Mouse (Mus musculus): Measurements from ENCODE around the gene Prrt2. TPM values are rescaled to one million over a fixed set of nuclear protein-coding genes. Genes with fewer than 3 reads are reported as not detected.

Gene Prrt2
- polyA plus RNA-seq, 1 experiment, result 600 TPM

DNA sequence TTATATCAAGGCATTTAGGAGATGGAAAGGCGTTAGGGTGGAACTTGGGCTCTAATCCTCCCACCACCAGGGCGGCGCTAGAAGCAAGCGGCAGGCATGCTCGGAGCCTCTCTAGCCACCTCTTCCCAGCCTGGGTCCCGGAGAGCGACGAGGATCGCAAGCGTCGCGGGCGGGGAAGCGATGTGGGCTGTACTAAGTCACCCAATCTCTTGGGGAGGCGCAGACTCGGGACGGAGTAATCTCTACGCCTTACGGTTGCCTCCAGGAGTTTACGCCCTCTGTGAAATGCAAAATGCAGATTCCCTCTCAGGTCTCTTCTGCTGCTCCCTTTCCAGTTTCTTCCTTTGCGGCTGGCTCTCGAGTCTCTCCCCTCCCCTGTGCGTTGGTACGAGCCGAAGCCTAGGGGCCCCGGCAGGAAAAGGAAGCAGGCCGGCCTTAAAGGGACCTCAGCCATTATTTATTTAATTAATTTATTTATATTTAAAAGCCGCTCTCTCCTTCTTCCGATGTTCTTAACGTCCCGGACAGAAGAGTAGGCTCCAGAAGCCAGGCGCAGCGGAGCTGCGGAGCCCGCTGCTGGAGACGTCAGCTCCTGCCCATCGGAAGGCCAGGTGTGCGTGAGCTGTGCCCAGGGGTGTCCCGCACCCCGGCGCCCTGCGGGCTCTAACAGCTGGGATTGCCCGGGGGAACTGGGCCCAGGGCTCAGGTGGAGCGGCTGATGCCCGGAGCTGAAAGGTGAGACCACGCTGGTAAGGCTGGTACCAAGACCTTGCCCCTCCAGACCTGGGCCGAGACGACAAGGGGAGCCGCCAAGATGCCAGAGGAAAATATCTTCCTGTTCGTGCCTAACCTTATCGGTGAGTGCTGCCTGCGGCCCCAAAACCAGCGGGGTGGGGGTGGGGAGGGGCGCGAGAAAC is 44.8 kb downstream of the Prrt2 start, which contains the start of gene Cdiptos:
Gene Cdiptos, minus strand, starts transcription at position 149 of the 917 bp plus-strand sequence.
- H3K4me1 ChIP-seq (ENCODE audit: control insufficient read depth, insufficient read depth, low read length), result peaks cover 14% of the 10 kb centered on the region
- H3K27me3 ChIP-seq (ENCODE audit: control insufficient read depth, insufficient read depth, low read length), result no peaks in the 10 kb centered on the region
- peak within 1 kb of the TSS; percentile 75 for H3K4me3 ChIP-seq (replicated peaks; ENCODE audit: insufficient read depth, low read depth, low read length)
- DNase-seq, result peak; percentile 95 to 97
- WGBS, result under 1% methylated on average over 55 of the region's 55 CpGs
- peak within 1 kb of the TSS; percentile 100 for H3K27ac ChIP-seq (ENCODE audit: insufficient read depth, low read length)
- no peak for TF ChIP-seq POLR2A (IDR thresholded peaks at IDR 0.05; ENCODE audit: borderline replicate concordance, insufficient read depth, low read length)
- peak; percentile 90 for TF ChIP-seq CTCF (IDR thresholded peaks at IDR 0.05; ENCODE audit: borderline replicate concordance, insufficient read depth, low read depth, low read length)

DNA sequence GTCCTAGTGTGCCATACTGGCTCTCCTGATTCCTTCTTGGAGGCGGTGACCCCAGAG is 45.3 kb downstream of the Prrt2 start, which contains the start of gene Cdipt:
Gene Cdipt, plus strand, starts transcription at position 22 of the 57 bp plus-strand sequence.
- peak within 1 kb of the TSS; percentile 100 for H3K27ac ChIP-seq (ENCODE audit: insufficient read depth, low read length)
- no peak for DNase-seq
- H3K4me1 ChIP-seq (ENCODE audit: control insufficient read depth, insufficient read depth, low read length), result peaks cover 14% of the 10 kb centered on the region
- no peaks in the 10 kb centered on the region for H3K27me3 ChIP-seq (ENCODE audit: control insufficient read depth, insufficient read depth, low read length)
- no peak for TF ChIP-seq CTCF (IDR thresholded peaks at IDR 0.05; ENCODE audit: borderline replicate concordance, insufficient read depth, low read depth, low read length)
- TF ChIP-seq POLR2A (IDR thresholded peaks at IDR 0.05; ENCODE audit: borderline replicate concordance, insufficient read depth, low read length), result no peak
- H3K4me3 ChIP-seq (replicated peaks; ENCODE audit: insufficient read depth, low read depth, low read length), result peak within 1 kb of the TSS; percentile 75
- WGBS, result 0% methylated on average over 1 of the region's 1 CpGs

DNA sequence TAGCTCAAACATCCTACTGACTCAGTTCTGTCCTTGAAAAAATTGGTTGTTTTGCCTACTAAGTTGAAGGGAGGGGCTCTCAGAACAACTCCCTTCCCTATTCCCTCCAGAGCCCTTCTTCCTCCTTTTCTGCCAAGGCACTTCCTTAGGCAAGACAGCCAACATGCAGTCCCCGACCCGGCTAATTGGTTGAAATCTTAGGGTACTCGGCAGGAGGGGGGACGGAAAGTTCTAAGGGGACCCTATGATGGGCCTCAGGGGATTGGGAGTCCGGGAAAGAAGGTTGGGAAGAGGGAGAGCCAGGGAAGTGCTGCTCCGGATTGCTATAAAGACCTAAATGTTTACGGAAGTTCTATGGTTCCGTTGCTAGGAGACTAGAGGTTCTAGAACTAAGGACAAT is 45.5 kb downstream of the Prrt2 start:
- H3K27ac ChIP-seq (ENCODE audit: insufficient read depth, low read length), result 0 out of 2 replicates have a peak overlapping the region, but pooled peaks have one; percentile 4
- peak overlapping the region; percentile 75 for H3K4me3 ChIP-seq (replicated peaks; ENCODE audit: insufficient read depth, low read depth, low read length)
- peaks cover 14% of the 10 kb centered on the region for H3K4me1 ChIP-seq (ENCODE audit: control insufficient read depth, insufficient read depth, low read length)
- no peak for TF ChIP-seq CTCF (IDR thresholded peaks at IDR 0.05; ENCODE audit: borderline replicate concordance, insufficient read depth, low read depth, low read length)
- no peak for TF ChIP-seq POLR2A (IDR thresholded peaks at IDR 0.05; ENCODE audit: borderline replicate concordance, insufficient read depth, low read length)
- DNase-seq, result peak in 1 of 2 experiments; percentile 39
- H3K27me3 ChIP-seq (ENCODE audit: control insufficient read depth, insufficient read depth, low read length), result no peaks in the 10 kb centered on the region
- WGBS, result 5% methylated on average over 8 of the region's 8 CpGs

Other genes with a start within 250 kb of the Prrt2 start
- 628 and 636 TPM in 2 replicates for gene Ypel3, start 244.3 kb downstream of the Prrt2 start, polyA plus RNA-seq (2012; rRNA removed)
- 2.2 TPM in 2 replicates for gene Tbx6, start 239.7 kb downstream of the Prrt2 start, polyA plus RNA-seq (2012; rRNA removed)
- gene Ppp4c, start 228.7 kb downstream of the Prrt2 start, polyA plus RNA-seq (2012; rRNA removed), result 110 and 119 TPM in 2 replicates
- 193 and 196 TPM in 2 replicates for gene Fam57b, start 223.5 kb downstream of the Prrt2 start, polyA plus RNA-seq (2012; rRNA removed)
- not detected in 2 replicates for gene 4930451I11Rik, start 189.6 kb downstream of the Prrt2 start, polyA plus RNA-seq (2012; rRNA removed)
- 9.7 and 12.1 TPM in 2 replicates for gene Doc2a, start 173.8 kb downstream of the Prrt2 start, polyA plus RNA-seq (2012; rRNA removed)
- gene Hirip3, start 159.2 kb downstream of the Prrt2 start, polyA plus RNA-seq (2012; rRNA removed), result 60.9 and 63.1 TPM in 2 replicates
- 67.3 and 67.6 TPM in 2 replicates for gene Ino80e, start 158.8 kb downstream of the Prrt2 start, polyA plus RNA-seq (2012; rRNA removed)
- gene Taok2, start 136.5 kb downstream of the Prrt2 start, polyA plus RNA-seq (2012; rRNA removed), result 107 and 108 TPM in 2 replicates
- 29.8 and 37.5 TPM in 2 replicates for gene Tmem219, start 98.3 kb downstream of the Prrt2 start, polyA plus RNA-seq (2012; rRNA removed)
- 130 and 140 TPM in 2 replicates for gene Kctd13, start 92.3 kb downstream of the Prrt2 start, polyA plus RNA-seq (2012; rRNA removed)
- gene Asphd1, start 71.6 kb downstream of the Prrt2 start, polyA plus RNA-seq (2012; rRNA removed), result 41.8 and 42.4 TPM in 2 replicates
- gene Sez6l2, start 70.6 kb downstream of the Prrt2 start, polyA plus RNA-seq (2012; rRNA removed), result 359 and 364 TPM in 2 replicates
- 255 and 281 TPM in 2 replicates for gene Cdipt, start 45.3 kb downstream of the Prrt2 start, polyA plus RNA-seq (2012; rRNA removed)
- 0.92 and 1.1 TPM in 2 replicates for gene Cdiptos, start 45.1 kb downstream of the Prrt2 start, polyA plus RNA-seq (2012; rRNA removed)
- 19.9 and 21.0 TPM in 2 replicates for gene Mvp, start 6.6 kb downstream of the Prrt2 start, polyA plus RNA-seq (2012; rRNA removed)
- gene Pagr1b, start 4.7 kb downstream of the Prrt2 start, polyA plus RNA-seq (2012; rRNA removed), result 2.8 and 5.2 TPM in 2 replicates
- 91.6 and 105 TPM in 2 replicates for gene Pagr1a, start 3.9 kb downstream of the Prrt2 start, polyA plus RNA-seq (2012; rRNA removed)
- 362 and 365 TPM in 2 replicates for gene Gm42742, start 114 bp downstream of the Prrt2 start, polyA plus RNA-seq (2012; rRNA removed)
- 198 and 213 TPM in 2 replicates for gene Maz, start 5.8 kb upstream of the Prrt2 start, polyA plus RNA-seq (2012; rRNA removed)
- 7.7 and 9.1 TPM in 2 replicates for gene Kif22, start 21.3 kb upstream of the Prrt2 start, polyA plus RNA-seq (2012; rRNA removed)
- 0.34 TPM in 1 of 2 replicates, not detected in the other for gene Zg16, start 66.1 kb upstream of the Prrt2 start, polyA plus RNA-seq (2012; rRNA removed)
- 1.4 and 2.1 TPM in 2 replicates for gene AI467606, start 70.1 kb upstream of the Prrt2 start, polyA plus RNA-seq (2012; rRNA removed)
- 2.1 and 2.2 TPM in 2 replicates for gene Qprt, start 101.0 kb upstream of the Prrt2 start, polyA plus RNA-seq (2012; rRNA removed)
- 0.16 and 0.18 TPM in 2 replicates for gene Spn, start 116.6 kb upstream of the Prrt2 start, polyA plus RNA-seq (2012; rRNA removed)
- 101 and 103 TPM in 2 replicates for gene Cd2bp2, start 174.8 kb upstream of the Prrt2 start, polyA plus RNA-seq (2012; rRNA removed)
- 72.4 and 83.9 TPM in 2 replicates for gene Tbc1d10b, start 187.3 kb upstream of the Prrt2 start, polyA plus RNA-seq (2012; rRNA removed)
- gene Mylpf, start 187.7 kb upstream of the Prrt2 start, polyA plus RNA-seq (2012; rRNA removed), result 1.6 and 3.0 TPM in 2 replicates
- 16.6 and 17.6 TPM in 2 replicates for gene Zfp553, start 211.8 kb upstream of the Prrt2 start, polyA plus RNA-seq (2012; rRNA removed)
- 11.3 and 12.5 TPM in 2 replicates for gene Sept1, start 211.9 kb upstream of the Prrt2 start, polyA plus RNA-seq (2012; rRNA removed)
- gene Zfp771, start 223.1 kb upstream of the Prrt2 start, polyA plus RNA-seq (2012; rRNA removed), result 88.7 and 95.4 TPM in 2 replicates
- 23.8 and 25.6 TPM in 2 replicates for gene Dctpp1, start 239.5 kb upstream of the Prrt2 start, polyA plus RNA-seq (2012; rRNA removed)

All from cerebellum, adult 2 months (tissue).